Mouse (Mus musculus) gastrocnemius, adult 2 months (tissue): ENCODE data around the gene Zfp91. TPM values are rescaled to one million over a fixed set of nuclear protein-coding genes. Genes with fewer than 3 reads are reported as not detected.

Experiments used
- DNase-seq: peaks from one replicate; pipeline ENCODE4 v3.0.0; 2022
- H3K27ac ChIP-seq: fragments of 200-600 bp; 2 replicates; pipeline ENCODE4 v1.8.1; 2022; ENCODE audit warnings: mild to moderate bottlenecking
- H3K4me3 ChIP-seq: fragments of 200-600 bp; 2 replicates; pipeline ENCODE4 v1.8.1; 2022; ENCODE audit warnings: mild to moderate bottlenecking, moderate library complexity
- CTCF ChIP-seq: fragments of 200-600 bp; IDR thresholded peaks from 2 replicates; pipeline ENCODE4 v1.8.1; 2022; ENCODE audit warnings: antibody characterized with exemption, mild to moderate bottlenecking, moderate library complexity
- intact Hi-C: fragments of 180-260 bp; cut with DNase I; formaldehyde crosslinking; loops from one replicate; pipeline ENCODE4 v1.15.1; 2025
- total RNA-seq, 2 experiments: library from RNA; stranded (reverse); gene quantifications; 2 replicates each; pipeline ENCODE4 v1.2.3; 2021

Zfp91 gene
- total RNA-seq, 2 experiments from 2014 or later, result 135 to 138 TPM

GRCm38 (mm10) chr19:12804237-12804636 is 8.3 kb upstream of the Zfp91 start:
- Histone ChIP-seq H3K4me3 (no peak overlapping the region), H3K27ac (no peak overlapping the region)
- intact Hi-C loops, result no loop called here
- TF ChIP-seq CTCF, result no peak
- no peak for DNase-seq

- TF ChIP-seq CTCF, result no peak
- no peak for DNase-seq
- Histone ChIP-seq H3K4me3 (no peak overlapping the region), H3K27ac (no peak overlapping the region)
- intact Hi-C loops, result no loop called here
These were observed 6.9 kb upstream of the Zfp91 start for GRCm38 (mm10) chr19:12802830-12803229.

GRCm38 (mm10) chr19:12801046-12801445 is 5.1 kb upstream of the Zfp91 start:
- intact Hi-C loops, result no loop called here
- no peak overlapping the region for H3K4me3 ChIP-seq
- DNase-seq, result no peak
- H3K27ac ChIP-seq, result no peak overlapping the region
- TF ChIP-seq CTCF, result no peak

- no peak for TF ChIP-seq CTCF
- DNase-seq, result no peak
- no peak overlapping the region for H3K4me3 ChIP-seq
- no peak overlapping the region for H3K27ac ChIP-seq
- intact Hi-C loops, result no loop called here
These were observed 4.7 kb upstream of the Zfp91 start for GRCm38 (mm10) chr19:12800621-12801020.

GRCm38 (mm10) chr19:12799081-12799480 is 3.2 kb upstream of the Zfp91 start:
- Histone ChIP-seq H3K4me3 (peak overlapping the region; percentile 43), H3K27ac (no peak overlapping the region; the same call in 1 of the 2 replicates)
- no peak for TF ChIP-seq CTCF
- no peak for DNase-seq
- intact Hi-C loops, result loop anchor here (5.0 to 10.0 kb wide), 3 partner anchors 77 to 787 kb away; partner anchors contain the start of gene Gm4952

- DNase-seq, result no peak
- intact Hi-C loops, result loop anchor here (5.0 to 10.0 kb wide), 3 partner anchors 76 to 786 kb away; partner anchors contain the start of gene Gm4952
- H3K4me3 ChIP-seq, result peak overlapping the region; percentile 43
- no peak for TF ChIP-seq CTCF
- no peak overlapping the region for H3K27ac ChIP-seq
These were observed 2.5 kb upstream of the Zfp91 start for GRCm38 (mm10) chr19:12798404-12798803.

- DNase-seq, result peak; percentile 21
- Histone ChIP-seq H3K27ac (peak overlapping the region; percentile 99), H3K4me3 (peak overlapping the region; percentile 97)
- peak; percentile 64 for TF ChIP-seq CTCF
- intact Hi-C loops, result loop anchor here (5.0 to 10.0 kb wide), 3 partner anchors 75 to 785 kb away; partner anchors contain the start of gene Gm4952
These were observed 1.1 kb upstream of the Zfp91 start for GRCm38 (mm10) chr19:12797071-12797470.

- TF ChIP-seq CTCF, result no peak
- Histone ChIP-seq H3K27ac (peak overlapping the region; percentile 99), H3K4me3 (peak overlapping the region; percentile 97)
- intact Hi-C loops, result loop anchor here (5.0 to 10.0 kb wide), 3 partner anchors 74 to 784 kb away; partner anchors contain the start of gene Gm4952
- DNase-seq, result peak; percentile 62
These were observed 504 bp upstream of the Zfp91 start for GRCm38 (mm10) chr19:12796328-12796931.

GRCm38 (mm10) chr19:12795110-12795509 is 816 bp downstream of the Zfp91 start:
- H3K4me3 ChIP-seq, result peak overlapping the region; percentile 97
- no peak for TF ChIP-seq CTCF
- DNase-seq, result no peak
- peak overlapping the region; percentile 99 for H3K27ac ChIP-seq
- intact Hi-C loops, result loop anchor here (5.0 to 10.0 kb wide), 3 partner anchors 73 to 783 kb away; partner anchors contain the start of gene Gm4952

- DNase-seq, result peak; percentile 98
- Histone ChIP-seq H3K4me3 (peak overlapping the region; percentile 97), H3K27ac (peak overlapping the region; percentile 99)
- intact Hi-C loops, result loop anchor here (5.0 to 10.0 kb wide), 3 partner anchors 72 to 782 kb away; partner anchors contain the start of gene Gm4952
- peak; percentile 91 for TF ChIP-seq CTCF
These were observed 1.6 kb downstream of the Zfp91 start for GRCm38 (mm10) chr19:12794056-12795044.

GRCm38 (mm10) chr19:12792374-12792773 is 3.6 kb downstream of the Zfp91 start:
- intact Hi-C loops, result loop anchor here (10.0 kb wide), 1 partner anchor 198 kb away; the partner anchor contains the start of gene Gm4952
- TF ChIP-seq CTCF, result no peak
- no peak overlapping the region for H3K27ac ChIP-seq
- H3K4me3 ChIP-seq, result peak overlapping the region; percentile 2; the same call in 1 of the 2 replicates
- no peak for DNase-seq

GRCm38 (mm10) chr19:12787721-12788120 is 8.2 kb downstream of the Zfp91 start:
- no peak for DNase-seq
- intact Hi-C loops, result no loop called here
- TF ChIP-seq CTCF, result no peak
- Histone ChIP-seq H3K4me3 (no peak overlapping the region), H3K27ac (peak overlapping the region; percentile 39; the same call in 1 of the 2 replicates)
